Mouse (Mus musculus) liver, embryonic 14.5 days (tissue): Measurements from ENCODE around the gene Igfbp2.

ENCODE experiments used
- CTCF ChIP-seq: IDR thresholded peaks from 2 replicates; pipeline ENCODE4 v1.5.1; 2016; ENCODE audit warnings: antibody characterized with exemption, low read depth, control low read depth
- EP300 ChIP-seq: IDR thresholded peaks from 2 replicates; pipeline ENCODE4 v1.6.1; 2016; ENCODE audit warnings: antibody characterized with exemption, low read depth

DNA sequence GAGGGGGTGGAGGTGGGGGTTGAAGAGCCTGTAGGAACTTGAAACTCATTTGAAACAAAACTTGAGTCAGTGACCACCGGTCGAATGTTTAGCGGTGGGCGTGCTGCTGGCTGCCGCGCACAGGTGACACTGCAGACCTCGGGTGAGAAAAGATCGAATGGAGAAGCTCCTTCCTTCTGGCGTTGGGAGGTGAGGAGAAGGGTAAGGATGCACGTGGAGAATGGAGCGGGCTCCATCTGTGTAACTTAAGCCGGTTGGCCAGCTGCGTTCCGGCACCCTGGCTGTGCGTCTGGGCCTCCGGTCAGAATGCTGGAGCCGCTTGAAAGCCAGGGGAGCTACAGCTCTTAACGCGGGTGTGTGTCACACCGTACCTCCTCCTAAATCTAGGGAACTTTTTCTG, 983 bp downstream of the Igfbp2 start:
- no peak for TF ChIP-seq CTCF
- no peak for TF ChIP-seq EP300
